ENCODE assay signal across 8 mouse cellular contexts in genomic region chr5:25639187-25639586, GRCm38 (mm10).
A peak's percentile ranks its signal among the peaks of the same experiment; 100 is the strongest.
DNase-seq lines count a peak whose midpoint lies in the region; ATAC-seq lines count a peak whose summit lies in the region.

No protein-coding gene starts in this region.

- DNase-seq in gastrocnemius, adult 18-20 months (ENCODE audit: low spot score) = peak; percentile 16
- DNase-seq in gastrocnemius, adult 8-10 months (ENCODE audit: low spot score in 2 of 2) = no peak
- DNase-seq in adrenal gland, postnatal 36 days = peak; percentile 10 to 29
- peak; percentile 13 to 32 for DNase-seq in heart, postnatal 14 days
- peak; percentile 77 to 79 for DNase-seq in right cerebral cortex, postnatal 10 days (ENCODE audit: low spot score in 2 of 2)
- no peak for DNase-seq in urinary bladder, postnatal 25 days (ENCODE audit: low spot score)
- DNase-seq in embryo, embryonic 9.5 days (ENCODE audit: extremely low spot score) = no peak

- intact Hi-C loops in heart, postnatal 14 days (cut with DNase I) = no loop called here

- ATAC-seq in inflammation-experienced regulatory T-cells, adult 6 months = no peak

Comparison
In these comparisons a context has a peak if more than half of its experiments do, and no peak if none do; other contexts are left out.
1. DNase-seq: peak in gastrocnemius, adult 18-20 months (single experiment), adrenal gland, postnatal 36 days (2 of 2), heart, postnatal 14 days (2 of 2) and right cerebral cortex, postnatal 10 days (2 of 2); none in gastrocnemius, adult 8-10 months (0 of 2), urinary bladder, postnatal 25 days (single experiment) and embryo, embryonic 9.5 days (single experiment).